Mouse (Mus musculus) gastrocnemius, postnatal 25 days (tissue): ENCODE data around the gene Mst1r. TPM values are rescaled to one million over a fixed set of nuclear protein-coding genes. Genes with fewer than 3 reads are reported as not detected.

Source experiments
- DNase-seq: peaks from one replicate; pipeline ENCODE4 v3.0.0; 2022
- total RNA-seq, 2 experiments: library from RNA; stranded (reverse); gene quantifications; 1 replicate in 1 of 2; 2 replicates in 1 of 2; pipeline ENCODE4 v1.2.3; 2021

Mst1r gene
- total RNA-seq, 2 experiments from 2014 or later = 1.3 to 2.1 TPM

- no peak for DNase-seq
Observed at GRCm38 (mm10) chr9:107914764-107915420, 8.2 kb downstream of the Mst1r start.

GRCm38 (mm10) chr9:107917895-107918608, 11.4 kb downstream of the Mst1r start:
- DNase-seq = no peak

- no peak for DNase-seq
Observed at GRCm38 (mm10) chr9:107918884-107919283, 12.2 kb downstream of the Mst1r start.

- DNase-seq = no peak
Observed at GRCm38 (mm10) chr9:107919441-107919840, 12.8 kb downstream of the Mst1r start.

GRCm38 (mm10) chr9:107923021-107923420, 16.3 kb downstream of the Mst1r start:
- no peak for DNase-seq

GRCm38 (mm10) chr9:107923956-107924355, 17.3 kb downstream of the Mst1r start:
- peak; percentile 62 for DNase-seq

- no peak for DNase-seq
Observed at GRCm38 (mm10) chr9:107925251-107925650, 18.6 kb downstream of the Mst1r start.

GRCm38 (mm10) chr9:107926920-107927420, 20.3 kb downstream of the Mst1r start:
- no peak for DNase-seq

- no peak for DNase-seq
Observed at GRCm38 (mm10) chr9:107927749-107928148, 21.1 kb downstream of the Mst1r start.

- DNase-seq = no peak
Observed at GRCm38 (mm10) chr9:107928169-107928568, 21.5 kb downstream of the Mst1r start, which contains the start of gene Actl11. TSS of gene Actl11 (plus strand) at chr9:107928469.

GRCm38 (mm10) chr9:107932221-107932620, 25.5 kb downstream of the Mst1r start:
- no peak for DNase-seq

GRCm38 (mm10) chr9:107934146-107934545, 27.5 kb downstream of the Mst1r start:
- no peak for DNase-seq

- DNase-seq = no peak
Observed at GRCm38 (mm10) chr9:107935374-107935773, 28.7 kb downstream of the Mst1r start, which contains the start of gene Camkv. TSS of gene Camkv (plus strand) at chr9:107935674.

GRCm38 (mm10) chr9:107935790-107936214, 29.1 kb downstream of the Mst1r start:
- peak; percentile 32 for DNase-seq

GRCm38 (mm10) chr9:107936215-107936822, 29.6 kb downstream of the Mst1r start:
- DNase-seq = no peak

- no peak for DNase-seq
Observed at GRCm38 (mm10) chr9:107936831-107937230, 30.2 kb downstream of the Mst1r start.

- peak; percentile 42 for DNase-seq
Observed at GRCm38 (mm10) chr9:107947241-107948194, 40.8 kb downstream of the Mst1r start.

GRCm38 (mm10) chr9:107949184-107949921, 42.7 kb downstream of the Mst1r start:
- DNase-seq = no peak

GRCm38 (mm10) chr9:107949922-107950235, 43.2 kb downstream of the Mst1r start, which contains the start of gene Traip:
TSS of gene Traip (plus strand) at chr9:107950136.
- no peak for DNase-seq

GRCm38 (mm10) chr9:107950460-107951355, 44.0 kb downstream of the Mst1r start:
- peak; percentile 88 for DNase-seq
